Mouse (Mus musculus) small intestine, adult 2 months (tissue): Measurements from ENCODE around the gene Rnf10. TPM values are rescaled to one million over a fixed set of nuclear protein-coding genes. Genes with fewer than 3 reads are reported as not detected.
A peak's percentile ranks its signal among the peaks of the same experiment; 100 is the strongest.

ENCODE experiments used
- H3K27ac ChIP-seq: fragments of 200-500 bp; 2 replicates; pipeline ENCODE4 v1.5.1; 2012; ENCODE audit warnings: low read depth, low read length, control low read depth, inconsistent platforms; ENCODE audit not compliant: insufficient read depth
- H3K27me3 ChIP-seq: fragments of 200-500 bp; 2 replicates; pipeline ENCODE4 v1.6.1; 2012; ENCODE audit warnings: mild to moderate bottlenecking, moderate library complexity, low read length, inconsistent platforms; ENCODE audit not compliant: control insufficient read depth, insufficient read depth
- H3K36me3 ChIP-seq: fragments of 200-500 bp; 2 replicates; pipeline ENCODE4 v1.6.1; 2012; ENCODE audit warnings: mild to moderate bottlenecking, low read length, control low read depth, inconsistent platforms; ENCODE audit not compliant: control insufficient read depth, insufficient read depth
- H3K4me1 ChIP-seq: fragments of 200-500 bp; 2 replicates; pipeline ENCODE4 v1.6.1; 2012; ENCODE audit warnings: low read length, inconsistent platforms, mixed read lengths; ENCODE audit not compliant: control insufficient read depth, insufficient read depth, insufficient read length
- H3K4me3 ChIP-seq: fragments of 200-500 bp; 2 replicates; pipeline ENCODE4 v1.5.1; 2012; ENCODE audit warnings: low read depth, mild to moderate bottlenecking, control low read depth, inconsistent platforms, low read length, moderate library complexity
- CTCF ChIP-seq: fragments of 200-500 bp; IDR thresholded peaks from 2 replicates; pipeline ENCODE4 v1.5.1; 2012; ENCODE audit warnings: low read depth, mild to moderate bottlenecking, control low read depth, inconsistent platforms, low read length, moderate library complexity, mixed read lengths; ENCODE audit not compliant: insufficient replicate concordance, insufficient read length; ENCODE audit errors: extremely low read depth
- POLR2A ChIP-seq: fragments of 200-500 bp; IDR thresholded peaks from 2 replicates; pipeline ENCODE4 v1.6.1; 2012; ENCODE audit warnings: low read depth, mild to moderate bottlenecking, control low read depth, inconsistent platforms, low read length, moderate library complexity
- WGBS: fragments of 180-500 bp; shearing (Covaris S2); methylation state at CpG from one replicate; pipeline ENCODE4 v1.1.7; 2018; 5-methylcytosine and 5-hydroxymethylcytosine counted together
- polyA plus RNA-seq: library from polyadenylated mRNA; depleted of rRNA; stranded (reverse); fragments of >200 nt; gene quantifications from 2 replicates; pipeline ENCODE4 v1.2.3, GENCODE M21; 2012

The Rnf10 gene
- polyA plus RNA-seq, 1 experiment: 148 TPM

DNA sequence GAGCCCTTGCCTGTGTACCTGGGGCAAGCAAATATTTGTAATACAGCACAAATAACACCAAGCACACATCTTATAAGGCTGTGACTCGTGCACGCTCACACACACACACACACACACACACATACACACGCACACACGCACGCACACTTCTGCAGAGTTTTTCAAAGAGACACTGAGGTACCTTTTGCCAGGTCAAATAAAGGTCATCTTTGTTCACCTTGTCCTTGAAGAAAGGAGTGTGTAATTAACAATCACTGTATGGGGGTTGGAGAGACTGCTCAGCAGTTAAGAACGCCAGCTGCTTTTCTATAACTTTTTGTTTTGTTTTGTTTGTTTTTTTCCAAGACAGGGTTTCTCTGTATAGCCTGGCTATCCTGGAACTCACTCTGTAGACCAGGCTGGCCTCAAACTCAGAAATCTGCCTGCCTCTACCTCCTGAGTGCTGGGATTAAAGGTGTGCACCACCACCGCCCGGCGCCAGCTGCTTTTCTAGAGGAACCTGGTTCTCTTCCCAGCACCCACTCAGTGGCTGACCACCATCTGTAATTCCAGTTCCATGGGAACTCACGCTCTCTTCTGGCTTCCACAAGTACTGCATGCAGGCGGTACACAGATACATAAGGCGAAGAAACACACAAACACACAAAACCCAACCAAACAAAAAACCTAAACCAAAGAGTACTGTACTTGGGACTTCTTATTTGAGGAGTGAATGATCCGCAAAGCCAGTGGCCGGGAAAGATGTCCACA lies 39.5 kb downstream of the Rnf10 start:
- H3K36me3 ChIP-seq: no peaks in the 10 kb centered on the region
- 0 out of 2 replicates have a peak, but pooled peaks cover 2% of the 10 kb centered on the region for H3K4me1 ChIP-seq
- H3K27ac ChIP-seq: no peak overlapping the region
- no peak overlapping the region for H3K4me3 ChIP-seq
- H3K27me3 ChIP-seq: no peaks in the 10 kb centered on the region
- TF ChIP-seq POLR2A: no peak
- no peak for TF ChIP-seq CTCF
- WGBS: 86% methylated on average over 14 of the region's 14 CpGs

DNA sequence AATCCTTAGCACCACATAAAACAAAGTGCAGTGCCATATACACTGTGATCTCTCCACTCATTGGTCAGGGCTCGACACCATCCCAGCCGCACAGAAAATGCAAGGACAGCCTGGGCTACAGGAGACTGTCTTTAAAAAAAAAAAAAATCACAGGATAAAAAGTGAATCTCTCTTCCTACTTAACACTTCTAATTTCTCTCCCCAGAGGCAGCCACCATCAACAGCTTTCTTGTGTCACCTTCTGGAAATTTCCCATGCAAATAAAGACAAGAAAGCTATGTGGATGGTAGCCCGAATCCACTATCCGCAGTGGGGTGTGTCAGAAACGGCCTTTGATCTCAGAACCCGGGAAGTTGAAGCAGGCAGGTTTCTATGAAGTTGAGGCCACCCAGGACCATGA lies 40.2 kb downstream of the Rnf10 start:
- Histone ChIP-seq H3K4me1 (0 out of 2 replicates have a peak, but pooled peaks cover 2% of the 10 kb centered on the region), H3K36me3 (no peaks in the 10 kb centered on the region), H3K4me3 (no peak overlapping the region), H3K27me3 (no peaks in the 10 kb centered on the region), H3K27ac (no peak overlapping the region)
- 38% methylated on average over 6 of the region's 6 CpGs for WGBS
- TF ChIP-seq CTCF (no peak), POLR2A (no peak)

DNA sequence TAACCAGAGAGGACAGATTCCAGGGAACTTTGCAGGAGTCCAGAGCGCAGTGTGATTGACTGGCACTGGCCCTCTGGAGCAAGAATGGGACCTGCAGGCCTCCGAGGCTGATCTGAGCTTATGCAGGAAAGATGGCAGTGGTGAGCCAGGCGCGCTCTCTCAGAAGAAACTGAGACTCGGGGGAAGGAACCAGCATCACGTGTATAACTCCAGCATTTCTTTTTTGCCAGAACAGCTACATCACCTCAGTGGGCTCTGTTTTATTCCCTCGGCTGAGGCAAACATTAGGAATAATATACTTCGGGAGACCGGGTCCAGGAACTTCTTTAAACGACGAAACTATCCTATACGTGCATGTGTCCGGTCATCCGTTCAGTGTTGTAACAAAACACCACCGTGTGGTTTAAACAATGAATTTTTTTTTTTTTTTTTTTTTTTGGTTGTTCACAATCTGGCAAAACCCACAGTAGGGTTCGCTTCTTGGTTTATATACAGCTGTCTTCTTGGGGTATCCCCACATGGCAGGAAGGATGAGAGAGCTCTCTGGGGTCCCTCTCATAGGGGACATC lies 41.1 kb downstream of the Rnf10 start:
- TF ChIP-seq CTCF (no peak), POLR2A (no peak)
- Histone ChIP-seq H3K4me3 (no peak overlapping the region), H3K36me3 (no peaks in the 10 kb centered on the region), H3K27me3 (no peaks in the 10 kb centered on the region), H3K4me1 (0 out of 2 replicates have a peak, but pooled peaks cover 2% of the 10 kb centered on the region), H3K27ac (no peak overlapping the region)
- 61% methylated on average over 16 of the region's 16 CpGs for WGBS

DNA sequence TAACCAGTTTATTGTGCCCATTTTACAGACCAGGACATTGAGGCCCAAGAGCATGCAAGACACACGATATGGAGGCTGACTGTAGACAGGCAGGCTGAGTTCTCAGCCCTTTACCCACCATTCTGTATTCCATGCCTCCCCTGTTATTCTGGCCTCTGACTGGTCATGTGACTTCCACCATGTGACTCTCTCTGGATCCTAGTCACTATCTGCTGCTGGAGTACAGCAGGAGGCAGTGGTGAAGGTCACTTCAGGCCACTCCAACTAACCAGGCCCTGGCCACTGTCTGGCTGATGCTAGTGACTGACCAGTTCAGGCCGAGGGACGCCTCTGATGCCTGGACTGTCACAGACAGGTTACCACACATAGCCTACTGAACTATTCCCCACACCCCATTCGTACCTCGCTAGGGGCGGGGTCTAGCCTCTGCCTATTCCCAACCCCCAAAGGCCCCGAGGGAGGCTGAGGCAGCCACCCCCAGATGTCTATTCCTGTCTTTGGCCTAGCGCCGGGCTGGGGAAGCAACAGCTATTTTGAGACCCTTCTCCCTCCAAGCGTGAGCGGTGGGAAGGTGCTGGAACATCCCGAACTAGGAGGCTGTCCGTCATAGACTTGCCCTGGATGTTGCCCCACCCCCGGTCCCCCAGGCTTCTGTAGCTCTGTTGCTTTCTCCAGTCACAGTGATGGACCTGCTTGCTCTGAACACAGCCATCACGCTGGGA lies 41.7 kb downstream of the Rnf10 start:
- 78% methylated on average over 15 of the region's 15 CpGs for WGBS
- TF ChIP-seq CTCF (no peak), POLR2A (no peak)

DNA sequence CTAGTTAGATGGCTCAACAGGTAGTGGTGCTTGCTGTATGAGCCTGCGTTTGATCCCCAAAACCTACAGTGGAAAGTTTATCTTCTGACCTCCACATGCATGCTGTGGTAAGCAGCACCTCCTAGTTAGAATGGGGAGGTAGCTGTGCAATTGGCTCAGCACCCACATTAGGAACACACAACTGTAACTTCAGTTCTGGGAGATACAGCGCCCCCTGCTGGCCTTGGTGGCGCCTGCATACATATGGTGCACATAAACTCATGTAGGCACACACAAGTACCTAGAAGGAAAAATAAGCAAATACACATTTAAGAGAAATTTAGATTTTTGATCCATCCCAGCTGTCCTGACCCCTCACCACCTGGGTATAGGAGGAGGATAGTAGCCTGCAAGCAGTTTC lies 50.2 kb downstream of the Rnf10 start:
- Histone ChIP-seq H3K27ac (no peak overlapping the region), H3K4me1 (no peaks in the 10 kb centered on the region), H3K36me3 (no peaks in the 10 kb centered on the region), H3K4me3 (no peak overlapping the region), H3K27me3 (peaks cover 5% of the 10 kb centered on the region; the same call in 1 of the 2 replicates)
- WGBS: 70% methylated on average over 3 of the region's 3 CpGs
- TF ChIP-seq POLR2A (no peak), CTCF (peak; percentile 18; the same call in 1 of the 2 replicates)

More for the DNA sequence above, 41.7 kb downstream of the Rnf10 start:
- Histone ChIP-seq H3K36me3 (no peaks in the 10 kb centered on the region), H3K27ac (no peak overlapping the region), H3K4me3 (no peak overlapping the region), H3K27me3 (no peaks in the 10 kb centered on the region), H3K4me1 (0 out of 2 replicates have a peak, but pooled peaks cover 2% of the 10 kb centered on the region)

DNA sequence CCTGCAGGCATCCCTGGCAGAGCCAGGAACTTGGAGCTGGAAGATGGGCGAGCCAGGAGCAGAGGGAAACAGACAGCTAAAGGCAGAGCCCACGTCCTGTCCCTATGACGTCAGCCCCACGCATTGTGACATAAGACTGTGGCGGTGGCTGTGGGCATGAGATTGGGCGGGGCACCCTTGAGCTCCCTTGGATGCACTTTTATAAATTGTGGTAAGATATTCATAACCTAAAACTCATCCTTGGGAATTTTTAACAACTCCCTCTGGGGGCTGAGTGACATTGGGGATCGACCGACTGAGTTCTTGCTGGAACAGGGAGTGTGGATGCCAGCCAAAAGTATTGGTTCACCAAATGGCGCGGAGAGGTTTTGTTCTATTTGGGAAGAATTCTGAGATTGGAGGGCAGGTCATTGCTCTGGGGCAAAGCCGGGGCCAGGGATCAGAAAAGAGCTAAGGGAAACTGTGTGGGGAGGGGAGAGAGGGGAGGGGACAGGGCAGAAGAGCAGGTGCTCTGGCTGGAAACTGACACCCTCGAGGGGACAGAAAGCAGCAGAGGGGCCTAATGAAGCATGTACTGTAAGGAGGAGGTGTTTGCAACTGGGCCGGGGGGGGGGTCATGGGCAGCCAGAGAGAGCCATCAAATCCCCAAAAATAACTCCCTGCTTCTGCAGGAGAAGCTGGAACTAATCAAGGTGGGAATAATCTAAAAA lies 51.6 kb downstream of the Rnf10 start:
- WGBS: 36% methylated on average over 13 of the region's 13 CpGs
- Histone ChIP-seq H3K4me3 (no peak overlapping the region), H3K36me3 (no peaks in the 10 kb centered on the region), H3K27me3 (peaks cover 5% of the 10 kb centered on the region; the same call in 1 of the 2 replicates), H3K27ac (no peak overlapping the region), H3K4me1 (no peaks in the 10 kb centered on the region)
- TF ChIP-seq POLR2A (no peak), CTCF (no peak)

DNA sequence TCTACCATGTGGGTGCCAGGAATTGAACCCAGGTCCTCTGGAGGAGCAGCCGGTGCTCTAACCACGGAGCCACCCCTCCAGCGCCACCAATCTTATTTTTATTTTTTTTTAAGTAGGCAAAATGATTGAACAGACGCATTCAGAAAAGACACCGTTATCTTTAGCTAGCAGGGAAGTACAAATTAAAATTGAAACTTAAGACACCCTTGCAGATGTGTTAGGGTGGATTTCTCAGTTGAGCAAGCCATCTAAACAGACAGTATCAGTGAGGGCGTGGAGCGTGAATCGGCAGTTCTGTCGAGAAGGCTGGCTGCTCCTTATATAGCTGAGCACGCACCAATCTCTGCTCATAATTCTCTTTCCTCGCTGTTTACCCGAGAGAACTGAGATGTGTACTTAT lies 54.7 kb downstream of the Rnf10 start:
- 84% methylated on average over 12 of the region's 12 CpGs for WGBS
- Histone ChIP-seq H3K4me3 (no peak overlapping the region), H3K36me3 (no peaks in the 10 kb centered on the region), H3K4me1 (no peaks in the 10 kb centered on the region), H3K27ac (no peak overlapping the region), H3K27me3 (peaks cover 20% of the 10 kb centered on the region)
- no peak for TF ChIP-seq CTCF
